Mouse (Mus musculus) splenic B cell, adult 2 months (primary cell): ENCODE results near the gene Mtcl1.

Source experiments
- DNase-seq: peaks from one replicate; pipeline ENCODE4 v3.0.0-alpha.2; 2011; ENCODE audit warnings: low read depth, low spot score
- H3K27me3 ChIP-seq: 2 replicates; pipeline ENCODE4 v1.6.1; 2012; ENCODE audit warnings: mild to moderate bottlenecking, low read length, moderate library complexity, mixed read lengths; ENCODE audit not compliant: control insufficient read depth, poor library complexity, insufficient read depth, severe bottlenecking
- H3K36me3 ChIP-seq: 2 replicates; pipeline ENCODE4 v1.6.1; 2012; ENCODE audit warnings: mild to moderate bottlenecking, low read length, moderate library complexity, mixed read lengths; ENCODE audit not compliant: control insufficient read depth, poor library complexity, insufficient read depth, severe bottlenecking

The Mtcl1 gene

GRCm38 (mm10) chr17:66320716-66321372 lies 128.7 kb downstream of the Mtcl1 start:
- no peak for DNase-seq
- Histone ChIP-seq H3K27me3 (no peaks in the 10 kb centered on the region), H3K36me3 (no peaks in the 10 kb centered on the region)

GRCm38 (mm10) chr17:66318031-66318430 lies 131.5 kb downstream of the Mtcl1 start:
- Histone ChIP-seq H3K36me3 (no peaks in the 10 kb centered on the region), H3K27me3 (no peaks in the 10 kb centered on the region)
- DNase-seq: no peak

- no peak for DNase-seq
- Histone ChIP-seq H3K36me3 (no peaks in the 10 kb centered on the region), H3K27me3 (no peaks in the 10 kb centered on the region)
Measured at GRCm38 (mm10) chr17:66317576-66317975, 132.0 kb downstream of the Mtcl1 start.

- no peaks in the 10 kb centered on the region for H3K36me3 ChIP-seq
- no peak for DNase-seq
- no peaks in the 10 kb centered on the region for H3K27me3 ChIP-seq
Measured at GRCm38 (mm10) chr17:66317156-66317555, 132.4 kb downstream of the Mtcl1 start.

- no peaks in the 10 kb centered on the region for H3K27me3 ChIP-seq
- H3K36me3 ChIP-seq: no peaks in the 10 kb centered on the region
- no peak for DNase-seq
Measured at GRCm38 (mm10) chr17:66315451-66315850, 134.1 kb downstream of the Mtcl1 start.

GRCm38 (mm10) chr17:66314566-66315285 lies 134.8 kb downstream of the Mtcl1 start:
- Histone ChIP-seq H3K36me3 (no peaks in the 10 kb centered on the region), H3K27me3 (no peaks in the 10 kb centered on the region)
- DNase-seq: no peak

GRCm38 (mm10) chr17:66301906-66302305 lies 147.6 kb downstream of the Mtcl1 start:
- no peaks in the 10 kb centered on the region for H3K36me3 ChIP-seq
- DNase-seq: no peak
- no peaks in the 10 kb centered on the region for H3K27me3 ChIP-seq

GRCm38 (mm10) chr17:66301267-66301666 lies 148.3 kb downstream of the Mtcl1 start:
- Histone ChIP-seq H3K36me3 (no peaks in the 10 kb centered on the region), H3K27me3 (no peaks in the 10 kb centered on the region)
- no peak for DNase-seq

- Histone ChIP-seq H3K27me3 (no peaks in the 10 kb centered on the region), H3K36me3 (no peaks in the 10 kb centered on the region)
- DNase-seq: no peak
Measured at GRCm38 (mm10) chr17:66297721-66298120, 151.8 kb downstream of the Mtcl1 start.

GRCm38 (mm10) chr17:66293581-66293980 lies 156.0 kb downstream of the Mtcl1 start:
- no peaks in the 10 kb centered on the region for H3K27me3 ChIP-seq
- no peak for DNase-seq
- H3K36me3 ChIP-seq: no peaks in the 10 kb centered on the region

- Histone ChIP-seq H3K36me3 (no peaks in the 10 kb centered on the region), H3K27me3 (no peaks in the 10 kb centered on the region)
- no peak for DNase-seq
Measured at GRCm38 (mm10) chr17:66289894-66290293, 159.7 kb downstream of the Mtcl1 start.
